Mouse (Mus musculus) mesoderm, embryonic 11.5 days (tissue): ENCODE data around the gene Kifc3.
A peak's percentile ranks its signal among the peaks of the same experiment; 100 is the strongest.

Source experiments
- DNase-seq: peaks from one replicate; pipeline ENCODE4 v3.0.0-alpha.2; 2012; ENCODE audit warnings: low read depth, low spot score

Kifc3 gene

DNA sequence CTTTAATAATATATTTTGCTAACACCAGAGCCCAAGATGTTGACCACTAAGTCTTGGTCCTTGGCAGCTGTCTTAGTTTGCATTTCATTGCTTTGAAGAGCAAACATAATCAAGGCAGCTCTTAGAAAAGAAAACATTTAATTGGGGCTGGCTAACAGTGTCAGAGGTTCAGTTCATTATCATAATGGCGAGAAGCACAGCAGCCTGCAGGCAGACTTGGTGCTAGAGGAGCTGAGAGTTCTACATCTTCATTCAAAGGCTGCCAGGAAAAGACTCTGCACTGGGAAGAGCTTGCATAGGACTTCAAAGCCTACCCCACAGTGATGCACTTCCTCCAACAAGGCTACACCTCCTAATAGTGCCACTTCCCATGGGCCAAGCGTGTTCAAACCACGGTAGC lies 45.5 kb downstream of the Kifc3 start:
- no peak for DNase-seq

- no peak for DNase-seq
These were observed 46.5 kb downstream of the Kifc3 start for GRCm38 (mm10) chr8:95156108-95156507.

DNA sequence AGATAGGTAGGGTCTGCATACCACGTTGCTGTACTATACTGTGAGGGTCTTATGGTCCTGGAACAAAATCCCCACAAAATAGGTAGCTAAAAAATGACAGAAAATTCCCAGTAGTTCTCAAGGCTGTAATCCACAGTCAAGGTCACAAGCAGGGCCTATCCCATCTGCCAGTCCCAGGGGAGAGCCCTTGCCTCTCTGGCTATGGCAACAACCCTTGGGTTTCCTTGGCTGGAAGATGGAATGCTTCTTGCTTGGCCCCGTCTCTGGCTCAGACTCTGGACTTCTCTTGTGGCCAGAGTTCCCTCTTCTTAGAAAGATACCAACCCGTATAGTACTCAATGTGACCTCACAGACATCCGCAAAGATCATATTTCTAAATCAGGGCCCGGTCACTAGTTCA lies 47.3 kb downstream of the Kifc3 start:
- no peak for DNase-seq

- no peak for DNase-seq
These were observed 48.0 kb downstream of the Kifc3 start for GRCm38 (mm10) chr8:95154654-95155053.

GRCm38 (mm10) chr8:95154056-95154455 lies 48.6 kb downstream of the Kifc3 start:
- no peak for DNase-seq

DNA sequence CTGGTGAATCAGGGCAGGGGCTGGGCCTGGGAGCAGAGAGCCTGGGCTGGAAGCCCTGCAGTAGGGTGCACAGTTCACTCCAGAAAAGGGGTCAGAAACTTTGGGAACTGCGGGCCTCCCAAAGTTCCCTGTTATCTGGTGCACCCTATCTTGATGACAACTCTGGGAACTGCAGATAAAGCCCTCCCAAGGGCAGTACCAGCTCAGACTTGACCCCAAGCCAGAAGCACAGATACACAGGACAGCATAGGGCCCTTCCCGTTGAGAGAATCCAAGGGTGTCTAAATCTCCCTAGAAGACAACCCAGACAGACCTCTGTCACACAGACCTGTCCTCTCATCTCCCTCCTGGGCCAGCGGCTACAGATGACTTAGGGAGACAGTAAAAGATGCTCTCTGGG lies 52.0 kb downstream of the Kifc3 start:
- no peak for DNase-seq

DNA sequence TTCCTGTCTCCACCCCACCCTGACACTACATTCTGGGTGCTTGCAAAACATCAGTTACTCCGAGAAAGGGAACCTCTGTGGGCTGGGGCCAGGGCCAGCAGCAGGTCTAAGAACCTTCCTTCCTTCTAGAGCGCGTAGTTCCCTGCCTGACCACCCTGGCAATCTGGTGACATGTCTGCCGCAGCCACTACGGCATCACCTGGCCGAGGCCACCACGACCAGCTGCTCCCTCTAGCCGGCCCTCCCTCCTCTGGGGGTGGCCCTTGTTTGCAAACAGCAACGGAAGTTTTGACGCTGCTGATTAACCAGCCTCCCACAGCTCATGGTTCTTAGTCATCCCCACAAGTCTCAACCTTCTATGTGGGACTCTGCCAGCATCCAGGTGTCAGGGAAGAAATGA lies 53.2 kb downstream of the Kifc3 start:
- no peak for DNase-seq

- DNase-seq, result no peak
These were observed 55.8 kb downstream of the Kifc3 start for GRCm38 (mm10) chr8:95146846-95147245.

- no peak for DNase-seq
These were observed 56.4 kb downstream of the Kifc3 start for GRCm38 (mm10) chr8:95146044-95146745.

DNA sequence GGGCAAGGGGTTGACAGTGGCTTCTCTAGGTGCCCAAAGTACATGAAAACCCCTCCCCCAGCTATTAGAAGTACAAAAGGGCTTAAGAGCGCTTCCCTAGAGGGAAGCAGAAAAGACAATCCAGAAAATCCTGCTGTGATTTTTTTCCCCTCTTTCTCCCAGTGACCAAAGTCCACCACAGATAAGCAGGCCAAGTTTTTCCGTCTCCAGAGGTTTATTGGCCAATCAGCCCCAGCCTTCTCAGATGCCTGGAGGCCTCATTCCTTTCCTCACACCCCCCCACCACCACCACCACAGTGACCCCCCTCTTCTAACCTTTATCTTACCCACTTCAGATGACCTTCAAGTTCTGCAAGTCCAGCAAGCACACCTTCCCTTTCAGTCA lies 58.0 kb downstream of the Kifc3 start:
- no peak for DNase-seq

DNA sequence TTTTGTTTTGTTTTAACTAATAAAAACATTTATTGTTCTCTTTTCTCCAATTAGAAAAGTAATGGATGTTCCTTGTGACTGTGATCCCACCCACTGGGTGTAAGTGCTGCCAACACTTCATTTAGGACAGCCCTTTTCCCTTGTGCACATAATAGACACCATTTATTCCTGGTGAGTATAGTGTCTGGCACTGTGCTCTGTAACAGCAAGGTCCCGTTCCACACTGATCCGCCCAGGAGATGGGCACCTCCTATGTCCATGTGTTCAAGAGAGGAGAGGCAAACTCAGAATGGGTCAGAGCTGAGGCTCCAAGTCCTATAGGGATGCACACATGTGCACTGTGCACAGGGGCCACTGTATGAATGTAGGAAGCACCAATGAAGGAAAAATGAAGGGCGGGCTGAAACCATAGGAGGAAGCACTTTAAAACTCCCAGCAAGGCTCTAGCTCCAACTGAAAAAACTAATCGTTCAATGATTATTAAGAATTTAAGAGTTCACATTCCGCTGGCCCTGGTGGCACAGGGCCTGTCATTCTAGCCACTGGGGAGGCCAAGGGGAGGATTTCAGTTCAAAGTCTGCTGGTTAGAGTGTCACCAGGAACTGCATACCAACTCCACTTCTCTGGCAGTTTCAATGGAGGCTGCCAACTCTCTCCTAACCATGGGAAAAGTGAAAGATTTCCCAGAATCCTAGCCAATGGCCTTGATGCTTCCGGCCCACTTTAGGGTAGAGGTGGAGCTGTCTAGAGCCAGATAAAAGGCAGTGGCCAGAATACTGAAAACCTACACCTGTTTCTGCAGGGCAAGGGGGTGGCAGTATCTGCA lies 58.6 kb downstream of the Kifc3 start:
- no peak for DNase-seq

DNA sequence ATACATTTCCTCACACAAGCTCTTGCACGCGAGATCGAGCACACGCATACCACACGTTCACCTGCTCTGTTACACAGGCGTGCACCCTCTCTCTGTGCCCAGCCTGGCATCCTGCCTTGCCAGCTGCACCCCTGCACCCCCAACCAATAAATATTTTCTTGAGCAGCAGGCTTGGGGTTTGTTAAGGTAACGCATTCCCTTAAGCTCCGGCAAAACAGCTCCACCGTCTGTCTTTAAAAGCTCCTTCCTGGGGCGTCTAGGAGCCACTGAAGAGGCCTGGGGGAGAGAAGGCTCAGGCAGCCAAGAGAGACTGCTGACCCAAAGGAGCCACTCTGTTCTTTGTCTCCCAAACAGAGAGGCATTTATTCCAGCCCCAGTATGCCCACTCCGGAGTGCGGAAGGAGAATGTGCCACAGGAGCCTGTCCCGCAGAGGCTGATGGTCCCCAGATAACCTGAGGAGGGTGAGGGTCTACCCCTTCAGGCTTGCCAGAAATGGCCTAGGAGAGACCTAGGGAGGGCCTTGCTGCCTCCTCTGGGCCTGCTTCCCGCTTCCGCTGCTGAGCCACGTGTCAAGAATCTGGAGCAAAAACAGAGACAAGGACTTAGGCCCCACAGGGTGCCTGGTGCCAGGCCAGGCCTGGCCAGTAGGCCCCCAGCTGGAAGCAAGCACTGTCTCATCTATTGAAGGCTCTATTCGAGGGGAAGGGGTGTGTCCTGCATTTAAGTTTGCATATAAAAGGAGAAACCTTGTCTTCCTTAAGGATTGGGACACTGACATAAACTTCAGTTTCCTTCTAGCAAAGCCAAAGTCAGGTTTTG lies 59.4 kb downstream of the Kifc3 start:
- DNase-seq, result peak; percentile 48

DNA sequence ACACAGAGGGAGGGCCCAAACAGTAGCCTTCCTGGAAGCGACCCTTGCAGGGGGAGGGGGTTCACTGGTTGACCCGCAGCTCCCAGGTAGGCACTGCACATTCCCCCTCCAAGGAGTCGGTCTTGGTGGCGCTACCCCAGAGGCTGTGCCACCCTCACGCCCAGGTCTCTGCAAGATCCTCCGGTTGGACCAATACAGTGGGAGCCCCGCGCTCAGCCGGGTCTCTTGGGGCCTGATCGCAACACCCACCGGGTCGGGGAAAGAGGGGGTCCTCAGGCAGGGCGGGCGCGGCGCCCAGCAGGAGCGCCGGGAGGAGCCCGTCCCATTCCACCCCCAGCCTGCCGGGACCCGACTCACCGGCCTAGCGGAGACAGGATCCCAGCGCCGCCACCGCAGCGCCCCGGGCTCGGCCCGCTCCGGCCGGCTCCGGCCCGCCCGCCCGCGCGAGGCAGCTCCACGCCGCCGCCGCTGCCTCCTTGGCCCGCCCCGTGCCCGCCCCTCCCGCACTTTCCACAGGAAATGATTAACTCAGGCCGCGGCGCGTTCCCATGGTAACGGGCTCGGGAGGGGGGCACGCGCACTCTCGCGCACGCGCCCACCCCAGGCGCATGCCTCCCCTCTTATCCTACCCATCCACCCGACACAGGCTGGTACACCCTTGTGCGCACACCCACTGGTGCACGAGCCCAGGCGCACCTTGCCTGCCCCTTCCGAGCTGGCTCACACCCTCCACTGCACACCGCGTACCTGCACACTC lies 60.4 kb downstream of the Kifc3 start:
- peak; percentile 68 for DNase-seq

DNA sequence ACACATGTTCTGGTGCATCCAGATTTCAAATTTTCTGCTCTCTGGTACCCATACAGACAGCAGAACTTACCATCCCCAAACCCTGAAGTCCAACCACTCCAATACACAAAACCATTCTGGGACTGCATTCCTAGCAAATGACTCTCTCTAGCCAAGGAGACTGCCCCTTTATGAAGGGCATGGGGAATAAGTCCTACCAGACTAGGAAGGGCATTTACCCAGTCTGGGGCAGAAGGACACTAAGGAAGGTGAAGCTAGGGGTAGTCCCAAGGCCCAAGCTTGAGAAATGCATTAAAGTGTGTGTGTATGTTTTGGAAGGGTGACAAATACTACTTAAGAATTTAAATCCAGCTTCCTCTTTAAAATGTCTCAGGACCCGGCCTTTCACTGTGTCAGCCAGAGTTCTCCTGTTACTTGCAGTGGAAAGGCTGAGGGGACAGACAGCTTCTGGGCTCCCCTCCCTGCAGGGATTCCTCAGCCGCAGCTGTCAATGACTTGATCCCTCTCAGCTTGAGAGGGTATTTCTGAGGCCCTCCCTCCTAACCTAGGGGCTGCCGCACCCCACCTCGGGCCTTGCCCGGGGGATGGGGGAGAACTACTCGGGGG lies 61.0 kb downstream of the Kifc3 start:
- peak; percentile 23 for DNase-seq

DNA sequence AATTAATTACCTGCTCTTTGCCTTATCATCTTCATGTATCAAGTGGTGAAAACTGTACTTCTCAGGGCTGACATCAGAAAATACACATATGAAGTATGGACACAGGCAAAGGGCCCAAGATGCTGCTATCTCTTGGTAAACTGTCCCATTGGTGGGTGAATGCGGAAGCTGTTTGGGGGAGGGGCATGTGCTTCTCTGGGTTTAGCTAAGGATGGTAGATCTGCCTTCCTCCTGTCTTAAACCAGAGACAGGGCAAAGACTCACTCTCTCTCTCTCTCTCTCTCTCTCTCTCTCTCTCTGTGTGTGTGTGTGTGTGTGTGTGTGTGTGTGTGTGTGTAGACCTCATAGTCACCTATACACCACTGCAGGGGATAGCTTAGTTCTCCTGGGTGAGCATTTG lies 61.6 kb downstream of the Kifc3 start:
- DNase-seq, result no peak

DNA sequence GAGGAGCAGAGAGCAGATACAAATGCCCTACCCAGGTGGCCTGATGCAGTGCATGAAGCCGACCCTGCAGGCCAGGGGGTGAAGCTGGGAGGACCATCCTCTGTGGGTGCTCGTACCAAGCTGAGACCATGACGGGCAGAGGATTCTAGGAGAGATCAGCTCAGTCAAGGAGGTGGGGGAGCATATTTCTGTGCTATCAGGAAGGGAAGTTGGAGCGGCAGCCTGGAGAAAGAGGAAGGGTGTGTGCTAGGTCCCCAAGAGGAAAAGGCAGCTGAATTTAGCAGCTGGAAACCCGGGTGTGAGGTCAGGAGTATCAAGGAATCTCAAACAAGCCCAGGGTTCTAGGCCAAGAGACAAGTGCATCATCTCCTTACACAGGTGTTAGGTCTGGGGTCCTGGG lies 62.1 kb downstream of the Kifc3 start:
- no peak for DNase-seq

DNA sequence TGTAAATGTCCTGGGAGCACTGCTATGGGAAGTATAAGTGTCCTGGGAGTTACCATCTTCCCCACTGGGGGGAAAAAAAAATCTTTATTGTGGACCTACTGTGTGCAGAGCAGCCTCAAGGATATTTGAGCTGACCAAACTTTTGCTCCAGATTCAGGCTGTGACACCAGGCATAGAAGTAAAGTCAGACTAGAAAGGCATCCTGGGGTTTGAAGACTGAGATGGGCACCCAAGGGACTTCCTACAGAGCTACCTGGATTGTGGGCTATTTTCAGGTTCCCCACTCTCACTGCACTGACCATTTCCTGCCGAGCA lies 63.6 kb downstream of the Kifc3 start:
- DNase-seq, result no peak

GRCm38 (mm10) chr8:95138341-95139050 lies 64.1 kb downstream of the Kifc3 start:
- DNase-seq, result no peak

GRCm38 (mm10) chr8:95137641-95138098 lies 64.9 kb downstream of the Kifc3 start:
- peak; percentile 47 for DNase-seq

- no peak for DNase-seq
These were observed 65.4 kb downstream of the Kifc3 start for GRCm38 (mm10) chr8:95137201-95137600.

GRCm38 (mm10) chr8:95136218-95136617 lies 66.4 kb downstream of the Kifc3 start:
- DNase-seq, result no peak
